Mouse (Mus musculus) kidney, postnatal 10 days (tissue): Measurements from ENCODE around the gene Gsg1l2.
A peak's percentile ranks its signal among the peaks of the same experiment; 100 is the strongest.

Experiments
- DNase-seq: peaks from one replicate; pipeline ENCODE4 v3.0.0; 2021; ENCODE audit warnings: mixed read lengths

Gene Gsg1l2

GRCm38 (mm10) chr11:67820221-67820620, 45.8 kb downstream of the Gsg1l2 start:
- DNase-seq, result peak; percentile 69

- DNase-seq, result no peak
Observed at GRCm38 (mm10) chr11:67821560-67821959, 47.2 kb downstream of the Gsg1l2 start.

GRCm38 (mm10) chr11:67828360-67829059, 54.1 kb downstream of the Gsg1l2 start:
- DNase-seq, result peak; percentile 39

GRCm38 (mm10) chr11:67829530-67829929, 55.1 kb downstream of the Gsg1l2 start:
- no peak for DNase-seq

- DNase-seq, result no peak
Observed at GRCm38 (mm10) chr11:67831820-67832219, 57.4 kb downstream of the Gsg1l2 start.

GRCm38 (mm10) chr11:67835408-67836078, 61.1 kb downstream of the Gsg1l2 start:
- DNase-seq, result no peak
